ENCODE assay signal across 9 mouse cellular contexts in the genomic region with DNA sequence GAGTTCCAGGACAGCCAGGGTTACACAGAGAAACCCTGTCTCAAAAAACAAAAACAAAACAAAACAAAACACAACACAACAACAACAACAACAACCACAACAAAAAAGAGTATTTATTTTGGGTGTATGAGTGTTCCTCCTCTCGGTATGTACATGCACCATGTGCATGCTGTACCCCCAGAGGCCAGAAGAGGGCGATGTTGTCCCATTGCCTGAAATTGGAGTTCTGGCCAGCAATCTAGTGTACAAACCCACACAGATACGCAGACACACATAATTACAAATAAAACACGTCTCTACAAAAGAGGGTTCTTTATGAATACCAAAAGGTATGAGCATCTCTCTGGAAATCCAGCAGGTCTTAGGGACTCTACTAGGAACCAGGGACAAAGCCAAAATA.
DNase-seq lines count a peak whose midpoint lies in the region; ATAC-seq and TF ChIP-seq lines count a peak whose summit lies in the region.
"Had no signal": no experiment of that assay in that cellular context is flagged by ENCODE, and none has a peak within 500 bp of the region (broad histone marks: within the 10 kb centered on the region; RNA-seq: fewer than 3 reads in every experiment).

No protein-coding gene starts in this region.

- ATAC-seq in heart, embryonic 12.5 days (ENCODE audit: insufficient number of reproducible peaks, low FRiP score): no peak
- 0 out of 2 replicates have a peak, but pooled peaks have one; percentile 39 for ATAC-seq in megakaryocyte progenitor cell, adult 5-6 weeks (replicated peaks; ENCODE audit: poor library complexity)

- WGBS in heart, embryonic 12.5 days: 67% methylated on average over 4 of the region's 4 CpGs

- H3K4me3 ChIP-seq in heart, embryonic 12.5 days: no peak overlapping the region
- no peak overlapping the region for H3K4me3 ChIP-seq in bone marrow macrophage, adult 2 months (ENCODE audit: insufficient read depth, low read length)
- H3K4me3 ChIP-seq: midbrain, embryonic 12.5 days had no signal

- TF ChIP-seq POLR2A in bone marrow macrophage, adult 2 months (IDR thresholded peaks at IDR 0.05; ENCODE audit: borderline replicate concordance, low read depth, low read length): no peak

- peaks cover 11% of the 10 kb centered on the region; the same call in 1 of the 2 replicates for H3K4me1 ChIP-seq in heart, embryonic 12.5 days (replicated peaks)
- H3K4me1 ChIP-seq in bone marrow macrophage, adult 2 months (ENCODE audit: control insufficient read depth, insufficient read depth, low read length): peaks cover 5% of the 10 kb centered on the region; the same call in 1 of the 2 replicates
- H3K4me1 ChIP-seq: midbrain, embryonic 12.5 days had no signal

- no peaks in the 10 kb centered on the region for H3K9me3 ChIP-seq in heart, embryonic 12.5 days (replicated peaks)
- H3K9me3 ChIP-seq: midbrain, embryonic 12.5 days had no signal

- no peaks in the 10 kb centered on the region for H3K27me3 ChIP-seq in heart, embryonic 12.5 days (replicated peaks)
- H3K27me3 ChIP-seq: midbrain, embryonic 12.5 days had no signal

- no peaks in the 10 kb centered on the region for H3K36me3 ChIP-seq in heart, embryonic 12.5 days
- H3K36me3 ChIP-seq: midbrain, embryonic 12.5 days had no signal

- peak; percentile 67 for TF ChIP-seq CTCF in bone marrow macrophage, adult 2 months (IDR thresholded peaks at IDR 0.05; ENCODE audit: low read depth, low read length)

- no peak overlapping the region for H3K27ac ChIP-seq in heart, embryonic 12.5 days (ENCODE audit: poor library complexity, severe bottlenecking)
- H3K27ac ChIP-seq in bone marrow macrophage, adult 2 months (ENCODE audit: insufficient read depth, low read depth, low read length): no peak overlapping the region
- H3K27ac ChIP-seq: midbrain, embryonic 12.5 days had no signal

- H3K9ac ChIP-seq in heart, embryonic 12.5 days: no peak overlapping the region
- H3K9ac ChIP-seq: midbrain, embryonic 12.5 days had no signal

- no peak overlapping the region for H3K4me2 ChIP-seq in heart, embryonic 12.5 days
- H3K4me2 ChIP-seq: midbrain, embryonic 12.5 days had no signal

- peak; percentile 69 for DNase-seq in heart, postnatal 4 days
- DNase-seq in right cerebral cortex, adult 2 months (ENCODE audit: low spot score in 2 of 2): peak; percentile 44 to 56
- no peak for DNase-seq in right cerebral cortex, postnatal 36 days (ENCODE audit: low spot score in 2 of 2)
- DNase-seq in spleen, postnatal 36 days (ENCODE audit: low spot score in 2 of 2): no peak
- DNase-seq in spleen, adult 12 weeks (ENCODE audit: low spot score): no peak

Comparison
In these comparisons a context has a peak if more than half of its experiments do, and no peak if none do; other contexts are left out.
1. DNase-seq: peak in heart, postnatal 4 days (single experiment) and right cerebral cortex, adult 2 months (2 of 2); none in right cerebral cortex, postnatal 36 days (0 of 2), spleen, postnatal 36 days (0 of 2) and spleen, adult 12 weeks (single experiment).